Mouse (Mus musculus) adrenal gland, adult 18-20 months (tissue): ENCODE data around the gene Nat10. TPM values are rescaled to one million over a fixed set of nuclear protein-coding genes. Genes with fewer than 3 reads are reported as not detected.

Experiments used
- DNase-seq, 2 experiments: peaks; one replicate each; pipeline ENCODE4 v3.0.0; 2021 to 2022; ENCODE audit warnings: low spot score in 2 of 2
- total RNA-seq, 2 experiments: library from RNA; stranded (reverse); gene quantifications; 1 replicate in 1 of 2; 2 replicates in 1 of 2; pipeline ENCODE4 v1.2.3; 2021

Gene Nat10
- total RNA-seq, 2 experiments from 2014 or later: 33.7 to 41.3 TPM

DNA sequence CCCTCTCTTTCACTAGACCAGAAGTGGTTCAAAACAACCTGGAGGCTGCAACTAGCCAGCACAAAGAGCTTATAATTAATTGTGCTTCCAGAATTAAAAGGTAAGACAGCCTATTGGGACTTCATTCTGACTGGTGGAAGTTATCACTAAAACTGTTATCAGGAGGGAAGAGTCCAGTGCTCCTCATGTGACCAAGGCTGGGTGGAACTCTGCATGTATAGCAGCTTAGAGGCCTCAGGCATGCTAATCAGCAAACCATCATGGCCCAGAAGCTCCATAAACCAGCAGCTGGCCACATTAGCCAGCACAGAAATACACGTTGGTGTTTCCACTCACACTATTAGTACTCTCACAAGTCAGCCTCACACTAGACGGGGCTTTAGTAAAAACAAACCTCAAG lies 14.3 kb downstream of the Nat10 start:
- DNase-seq: no peak

DNA sequence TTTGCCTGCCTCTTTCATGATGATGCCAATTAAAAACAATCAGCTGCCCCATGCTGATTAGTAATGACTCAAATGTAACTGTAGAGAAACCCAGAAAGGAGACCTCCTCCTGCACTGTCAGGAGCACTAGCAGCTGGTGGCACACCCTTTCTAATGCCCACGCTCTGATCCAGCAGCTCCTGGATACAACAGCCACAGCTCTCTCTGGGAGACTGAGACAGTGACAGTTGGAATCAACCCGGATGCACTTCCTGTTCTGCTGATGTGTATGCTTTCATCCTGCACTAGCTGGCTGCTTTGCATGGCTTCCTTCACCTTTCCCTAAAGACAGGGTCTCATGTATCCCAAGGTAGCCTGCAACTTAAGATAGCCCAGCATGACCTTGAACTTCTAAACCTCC lies 15.0 kb downstream of the Nat10 start:
- no peak for DNase-seq

DNA sequence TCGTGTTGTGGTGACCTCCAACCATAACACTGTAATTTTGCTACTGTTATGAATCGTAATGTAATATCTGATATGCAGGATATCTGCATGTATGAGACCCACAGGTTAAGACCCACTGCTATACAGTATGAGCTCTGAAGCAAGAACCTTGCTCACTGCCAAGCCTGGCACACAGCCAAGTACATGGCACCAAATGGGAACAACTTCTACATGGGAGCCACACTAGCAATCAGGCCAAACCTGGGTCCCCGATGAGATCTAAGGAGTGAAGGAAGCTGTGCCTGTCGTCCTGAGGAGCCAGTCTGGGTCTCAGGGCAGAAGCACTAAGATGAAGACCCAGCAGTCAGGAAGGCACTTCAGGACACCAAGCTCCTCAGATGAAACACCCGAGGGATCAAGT lies 15.6 kb downstream of the Nat10 start:
- DNase-seq: peak in 1 of 2 experiments; percentile 41

DNA sequence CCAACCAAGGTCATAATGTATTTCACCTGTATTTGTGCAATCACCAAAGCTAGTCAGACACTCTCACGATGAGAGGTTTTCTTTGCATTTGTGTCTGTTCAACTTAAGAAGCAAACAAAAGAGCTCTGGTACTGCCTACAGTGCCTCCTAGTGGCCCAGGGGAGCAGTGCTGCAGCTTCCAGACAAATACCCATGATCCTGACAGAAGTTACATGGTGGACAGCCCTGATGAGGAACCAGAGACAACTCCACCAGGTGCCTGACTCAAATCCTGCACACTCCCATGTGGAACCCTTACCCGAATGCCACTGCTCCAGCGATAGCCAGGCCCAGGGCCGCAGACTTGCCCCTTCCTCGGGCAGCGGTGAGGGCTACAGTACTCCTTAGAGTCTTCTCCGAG lies 17.1 kb downstream of the Nat10 start:
- DNase-seq: peak; percentile 39 to 43

DNA sequence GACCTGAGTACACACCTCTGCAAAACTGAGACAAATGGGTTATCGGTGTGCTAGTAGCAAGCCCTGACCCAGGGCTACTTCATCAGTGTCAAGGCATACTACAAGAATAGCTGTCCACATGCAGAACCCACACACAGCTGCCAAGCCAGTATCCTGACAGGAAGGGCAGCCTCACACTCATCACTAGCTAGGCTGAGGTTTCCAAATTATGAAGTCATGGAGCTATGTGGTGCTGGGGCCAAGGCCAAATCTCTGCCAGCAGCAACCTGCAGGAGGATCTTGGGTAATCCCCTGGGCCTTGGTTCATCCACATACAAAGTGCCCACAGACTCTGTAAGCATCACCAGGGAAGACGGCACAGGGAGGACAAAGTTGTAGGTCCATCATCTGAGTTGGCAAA lies 17.5 kb downstream of the Nat10 start:
- peak in 1 of 2 experiments; percentile 20 for DNase-seq

DNA sequence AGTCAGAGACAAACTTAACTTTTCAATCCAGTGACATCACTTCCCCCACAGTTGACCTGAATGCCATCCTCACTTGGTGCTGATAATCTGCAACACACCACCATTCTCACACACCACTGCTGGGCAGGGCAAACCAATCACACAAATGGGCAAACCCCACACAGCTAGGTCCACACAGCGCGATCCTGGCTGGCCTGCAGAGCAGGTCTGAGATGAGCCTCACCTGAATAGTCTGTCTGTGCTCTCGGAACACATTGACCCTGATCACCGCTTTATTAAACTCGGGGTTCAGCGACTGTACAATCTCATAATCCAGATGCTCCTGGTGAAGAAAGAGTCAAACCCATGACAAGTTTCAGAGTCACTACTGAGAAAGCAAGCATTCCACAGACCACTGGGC lies 18.2 kb downstream of the Nat10 start:
- peak in 1 of 2 experiments; percentile 11 for DNase-seq

DNA sequence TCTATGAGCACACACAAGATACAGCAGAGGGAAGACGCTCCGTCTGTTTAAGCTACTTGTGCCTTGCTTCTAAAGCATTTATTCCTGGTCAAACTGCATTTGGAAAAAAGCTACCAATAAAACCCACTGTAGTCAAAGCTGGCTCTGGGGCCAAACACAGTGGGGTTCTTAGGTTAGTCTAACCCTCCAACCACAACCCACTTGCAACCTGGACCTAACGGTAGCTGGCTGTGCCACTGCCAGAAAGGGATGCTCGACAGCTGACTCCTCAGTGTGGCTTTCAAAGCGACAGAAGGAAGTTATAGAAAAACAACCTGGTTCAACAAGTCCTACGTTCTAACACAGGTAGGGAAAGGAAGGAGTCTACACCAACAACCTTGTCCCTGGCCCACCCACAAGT lies 29.6 kb downstream of the Nat10 start:
- DNase-seq: no peak

DNA sequence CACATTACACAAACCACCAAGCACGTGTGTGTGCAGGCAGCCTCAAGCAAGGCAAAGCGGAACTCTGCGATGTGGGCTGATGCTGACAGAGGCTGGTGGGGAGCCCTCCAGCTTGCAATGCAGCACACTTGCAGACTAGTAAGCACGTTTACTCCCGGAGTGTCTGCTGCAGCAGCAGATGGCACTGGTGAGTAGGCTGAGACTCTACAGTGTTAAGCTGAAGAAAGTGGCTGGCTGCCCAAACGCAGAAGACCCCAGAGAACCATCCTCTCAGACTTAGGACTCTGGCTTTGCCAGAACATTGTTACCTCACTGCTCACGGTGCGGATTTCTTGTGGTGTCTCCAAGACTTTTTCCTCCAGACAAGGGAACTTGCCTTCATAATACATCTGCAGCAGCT lies 30.1 kb downstream of the Nat10 start:
- DNase-seq: no peak

DNA sequence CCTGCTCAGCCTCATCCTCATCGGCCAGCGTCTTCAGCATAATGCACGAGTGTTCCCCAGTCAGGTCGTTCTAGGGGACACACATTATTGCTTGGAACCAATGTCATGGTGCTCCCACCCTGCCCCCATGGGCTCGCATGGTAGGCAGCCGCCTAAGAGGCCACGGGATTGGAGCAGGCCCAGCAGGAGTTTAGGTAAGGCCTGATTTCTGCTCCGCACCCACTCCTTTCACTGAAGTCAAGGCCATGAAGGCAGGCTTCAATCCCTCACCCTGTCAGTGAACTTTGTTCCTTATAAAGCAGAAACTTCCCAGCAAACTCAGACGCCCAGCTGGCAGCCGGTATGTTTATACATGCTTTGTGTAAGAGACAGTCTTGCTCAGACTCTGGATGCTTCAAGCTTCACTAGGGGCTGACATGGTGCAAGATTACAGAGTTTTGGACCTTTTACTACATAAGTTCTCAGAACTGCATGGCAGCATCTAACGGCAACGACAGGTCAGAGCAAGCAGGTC lies 33.0 kb downstream of the Nat10 start:
- no peak for DNase-seq

DNA sequence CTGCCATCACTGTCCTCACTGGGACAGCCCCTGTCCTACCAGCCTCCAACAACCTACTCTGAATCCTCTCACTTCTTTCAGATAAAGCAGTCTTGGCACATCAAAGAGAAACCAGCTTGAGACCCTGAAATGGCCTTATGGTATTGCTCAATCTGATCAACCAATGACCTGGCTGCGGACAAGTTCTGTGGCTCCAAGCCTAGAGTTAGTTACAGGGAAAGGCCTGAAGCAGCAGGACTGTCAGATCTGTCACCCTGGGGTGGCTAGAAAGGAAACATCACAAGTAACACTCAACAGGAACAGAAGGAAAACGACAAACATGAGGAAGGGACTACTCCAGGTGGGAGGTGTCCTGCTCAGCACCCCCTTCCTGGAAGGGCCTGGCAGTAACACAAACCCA lies 36.5 kb downstream of the Nat10 start:
- no peak for DNase-seq

DNA sequence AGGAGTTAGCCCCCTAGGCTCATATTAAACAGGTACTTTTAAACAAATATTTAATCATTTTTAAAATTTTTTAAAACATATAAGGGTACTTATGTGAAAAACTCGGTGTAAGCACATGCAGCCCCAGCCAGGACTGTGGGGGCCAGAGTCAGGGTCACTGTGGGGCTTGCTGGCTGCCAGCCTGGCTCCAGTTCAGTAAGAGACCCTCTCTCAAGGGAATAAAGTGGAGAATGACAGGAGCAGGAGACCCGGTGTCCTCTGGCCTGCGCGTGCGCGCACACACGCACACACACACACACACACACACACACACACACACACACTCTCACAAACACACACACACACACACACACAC lies 41.8 kb downstream of the Nat10 start:
- no peak for DNase-seq

DNA sequence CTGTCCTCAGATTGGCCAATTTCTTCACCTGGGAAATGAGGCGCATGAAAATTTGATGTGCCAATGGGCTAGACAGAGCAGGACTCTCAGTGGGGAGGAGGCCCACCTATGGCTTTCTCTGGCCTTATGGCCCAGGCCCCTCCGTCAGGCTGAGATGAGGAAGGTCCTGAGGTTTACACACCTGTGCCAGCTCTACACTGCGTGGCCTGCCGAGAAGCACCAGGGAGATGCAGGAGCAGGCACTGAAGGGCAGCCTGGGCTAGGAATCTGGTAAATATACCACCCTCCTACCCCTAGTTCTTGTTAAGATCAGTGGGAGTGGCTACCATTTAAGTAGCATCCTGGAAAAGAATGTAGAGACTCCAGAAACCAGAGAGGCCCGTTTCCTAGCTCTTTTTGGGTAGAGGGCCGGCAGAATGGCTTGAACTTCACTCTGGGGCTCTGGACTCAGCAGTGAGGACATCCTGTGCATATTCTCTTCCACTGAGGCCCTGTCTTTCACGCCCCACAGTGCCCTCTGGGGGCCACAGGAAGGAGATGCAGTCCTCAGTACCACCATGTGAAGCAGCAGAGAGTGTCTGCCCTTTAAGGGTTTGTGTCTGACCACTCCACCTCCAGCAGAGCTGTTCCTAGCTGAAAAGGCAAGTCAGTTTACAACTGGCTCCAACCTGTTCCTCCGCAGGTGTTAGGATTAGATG lies 42.3 kb downstream of the Nat10 start:
- peak; percentile 54 to 70 for DNase-seq

DNA sequence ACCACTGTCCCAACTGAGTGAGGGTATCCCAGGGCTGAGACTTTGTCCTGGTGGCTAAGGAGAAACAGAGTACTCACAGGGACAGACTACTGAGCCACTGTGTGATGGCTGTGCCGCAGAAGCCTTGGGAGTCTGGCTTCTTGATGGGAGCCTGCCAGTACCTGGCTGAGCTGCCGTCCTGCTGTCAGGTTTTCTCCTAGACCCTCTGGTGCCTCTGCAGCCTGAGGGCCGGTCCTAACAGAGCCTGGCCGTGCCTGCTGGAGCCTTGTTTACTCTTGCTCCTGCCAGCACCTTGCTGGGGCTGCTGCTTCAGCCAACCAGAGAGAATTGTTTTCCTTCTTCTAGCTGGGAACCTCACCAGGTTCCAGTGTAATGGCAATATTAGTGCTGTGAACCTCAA lies 46.7 kb downstream of the Nat10 start:
- DNase-seq: no peak

DNA sequence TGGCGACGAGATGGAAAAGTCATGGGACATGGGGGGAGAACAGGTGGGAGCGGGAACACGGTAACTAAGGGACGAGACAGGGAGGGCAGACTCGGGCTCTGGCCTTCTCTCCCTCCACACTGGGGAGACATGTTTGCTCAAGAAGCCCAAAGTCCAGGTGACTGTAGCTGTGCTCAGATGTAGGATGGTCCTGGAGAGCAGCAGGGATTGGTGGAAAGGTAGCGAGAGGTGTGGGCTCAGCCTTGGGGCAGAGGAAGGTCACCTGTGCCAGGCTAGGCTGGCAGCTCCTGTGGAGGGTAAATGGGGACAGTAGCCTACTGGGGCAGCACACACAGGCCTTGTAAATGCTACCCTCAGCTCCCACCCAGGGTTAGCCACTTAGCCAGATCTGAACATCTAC lies 47.2 kb downstream of the Nat10 start:
- no peak for DNase-seq

DNA sequence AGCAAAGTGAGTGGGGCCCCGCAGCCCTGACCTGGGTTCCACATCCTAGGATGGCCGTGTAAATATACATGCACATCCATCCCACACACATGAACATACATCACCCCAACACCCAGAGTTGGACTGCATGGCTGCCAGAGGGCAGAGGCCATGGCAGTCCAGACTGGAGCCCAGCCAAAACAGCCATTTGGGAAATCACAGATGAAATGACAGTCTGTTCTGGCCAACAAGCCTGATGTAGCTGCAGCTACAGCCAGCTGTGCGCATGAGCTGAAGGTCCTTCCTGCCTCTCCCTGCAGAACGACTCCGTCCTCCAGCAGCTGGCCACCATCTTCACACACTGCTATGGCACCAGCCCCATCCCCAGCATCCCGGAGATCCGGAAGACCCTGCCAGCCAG lies 50.2 kb downstream of the Nat10 start:
- no peak for DNase-seq

DNA sequence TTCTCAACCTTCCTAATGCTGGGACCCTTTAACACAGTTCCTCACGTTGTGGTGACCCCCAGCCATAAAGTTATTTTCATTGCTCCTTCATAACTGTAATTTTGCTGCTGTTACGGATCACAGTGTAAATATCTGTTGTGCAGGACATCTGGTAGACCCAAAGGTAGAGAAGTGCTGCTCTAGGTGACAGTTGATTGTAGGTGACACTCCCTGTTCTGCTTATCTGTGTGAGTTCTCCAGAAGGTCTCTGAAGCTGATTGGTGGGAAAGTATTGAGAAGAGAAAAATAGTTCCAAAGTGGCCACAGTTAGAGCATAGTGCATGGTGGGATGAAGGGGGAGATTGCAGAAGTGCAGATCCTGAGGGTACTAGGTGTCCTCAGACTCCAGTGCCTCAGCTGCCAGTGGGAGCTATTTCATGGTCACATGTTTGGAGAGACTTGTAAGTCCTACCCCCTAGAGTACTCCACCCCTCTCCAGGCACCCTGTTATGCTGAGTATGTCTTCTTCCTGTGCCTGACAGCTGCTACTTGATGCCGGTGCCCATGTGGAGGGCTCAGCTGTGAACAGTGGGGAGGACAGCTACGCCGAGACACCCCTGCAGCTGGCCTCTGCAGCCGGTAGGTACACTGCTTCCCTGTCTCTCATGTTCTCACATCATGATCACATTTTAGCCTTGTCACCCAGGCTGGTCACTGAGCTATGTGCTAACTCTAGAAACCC lies 53.9 kb downstream of the Nat10 start:
- DNase-seq: no peak

DNA sequence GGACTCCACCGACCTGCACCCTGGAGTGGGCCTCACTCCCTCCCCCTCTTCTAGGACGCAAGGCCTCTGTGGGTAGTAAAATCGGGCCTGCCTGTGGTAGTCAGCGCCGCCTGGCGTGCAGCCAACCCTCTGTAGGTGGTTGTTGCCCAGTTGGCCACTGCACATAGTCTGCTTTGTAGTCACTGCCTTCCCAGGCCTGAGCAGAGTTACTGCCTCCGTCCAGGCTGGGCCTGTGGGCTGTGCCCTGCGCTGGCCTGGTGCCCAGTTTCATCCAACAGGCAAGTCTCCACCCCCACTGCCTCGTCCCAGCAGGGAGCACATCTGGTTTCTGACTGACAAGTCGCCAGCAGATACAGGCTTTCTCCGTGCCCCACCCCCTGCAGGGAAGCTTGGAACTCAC lies 54.8 kb downstream of the Nat10 start:
- DNase-seq: peak; percentile 45 to 59

DNA sequence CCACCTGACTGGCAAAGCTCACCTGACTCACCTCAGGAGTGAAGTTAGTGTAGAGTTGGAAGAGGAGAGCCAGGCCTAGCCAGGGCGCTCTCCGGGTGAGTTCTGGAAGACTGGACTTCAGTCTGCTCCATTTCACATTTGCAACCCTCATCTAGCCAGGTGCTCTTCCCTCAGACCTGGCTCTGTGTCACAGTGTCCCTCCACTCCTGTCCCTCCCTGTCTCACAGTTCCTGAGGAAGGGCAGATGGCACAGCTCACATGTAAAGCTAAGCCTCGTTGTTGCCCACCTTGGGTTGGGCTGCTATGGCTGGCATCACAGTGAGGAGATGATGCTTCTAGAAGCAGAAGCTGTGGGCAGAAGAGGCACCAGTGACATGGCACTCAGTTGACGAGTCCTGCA lies 55.2 kb downstream of the Nat10 start:
- DNase-seq: no peak

DNA sequence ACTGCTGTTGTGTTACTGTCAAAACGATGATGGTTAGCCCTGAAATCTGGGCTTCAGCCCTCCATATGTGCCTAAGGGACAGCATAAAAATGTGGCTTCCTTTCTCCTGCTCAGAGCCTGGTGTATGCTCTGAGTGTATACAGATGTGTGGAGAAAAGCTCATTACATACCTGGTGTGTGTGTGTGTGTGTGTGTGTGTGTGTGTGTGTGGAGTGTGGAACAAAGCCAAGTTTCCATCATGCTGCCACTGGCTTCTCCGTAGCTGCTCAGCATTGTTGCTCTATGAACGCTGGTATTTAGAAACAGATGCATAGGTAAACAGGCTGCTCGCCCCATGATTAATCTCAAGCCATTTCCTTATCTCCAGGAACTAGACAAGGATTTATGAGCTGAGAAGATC lies 57.2 kb downstream of the Nat10 start:
- DNase-seq: no peak

DNA sequence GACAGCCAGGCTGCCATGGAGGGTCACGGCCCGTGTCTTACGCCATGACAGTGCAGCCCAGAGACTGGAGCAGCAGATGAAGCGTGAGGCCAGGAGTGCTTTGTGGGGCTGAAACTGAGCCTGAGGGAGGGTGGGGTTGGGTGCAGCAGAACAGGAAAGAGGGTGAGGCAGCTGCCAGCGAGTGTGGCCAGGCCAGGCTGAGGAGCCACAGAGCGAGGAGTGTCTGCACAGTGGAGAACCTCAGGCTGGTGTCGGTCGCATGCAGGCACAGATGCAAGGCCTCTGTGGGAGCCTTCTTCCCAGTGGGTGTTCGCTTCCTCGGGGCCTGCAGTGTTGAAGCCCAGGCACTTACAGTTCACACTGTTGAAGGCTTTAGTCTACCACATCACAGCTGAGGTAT lies 57.7 kb downstream of the Nat10 start:
- DNase-seq: no peak

DNA sequence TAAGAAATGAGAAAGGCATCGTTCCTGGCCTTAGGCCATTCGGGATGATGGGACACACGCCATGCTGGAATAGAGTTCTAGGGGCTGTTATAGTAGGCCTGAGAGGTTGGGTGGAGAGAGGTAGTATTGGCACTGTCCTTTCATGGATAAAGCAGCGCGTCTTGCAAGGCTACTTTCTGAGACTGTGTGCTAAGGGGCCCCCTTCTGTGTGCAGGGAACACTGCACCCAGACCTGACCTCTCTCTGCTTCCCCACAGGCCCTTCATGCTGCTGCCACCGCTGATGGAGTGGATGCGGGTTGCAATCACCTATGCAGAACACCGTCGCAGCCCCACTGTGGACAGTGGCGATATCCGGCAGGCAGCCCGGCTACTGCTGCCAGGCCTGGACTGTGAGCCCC lies 60.6 kb downstream of the Nat10 start:
- no peak for DNase-seq

DNA sequence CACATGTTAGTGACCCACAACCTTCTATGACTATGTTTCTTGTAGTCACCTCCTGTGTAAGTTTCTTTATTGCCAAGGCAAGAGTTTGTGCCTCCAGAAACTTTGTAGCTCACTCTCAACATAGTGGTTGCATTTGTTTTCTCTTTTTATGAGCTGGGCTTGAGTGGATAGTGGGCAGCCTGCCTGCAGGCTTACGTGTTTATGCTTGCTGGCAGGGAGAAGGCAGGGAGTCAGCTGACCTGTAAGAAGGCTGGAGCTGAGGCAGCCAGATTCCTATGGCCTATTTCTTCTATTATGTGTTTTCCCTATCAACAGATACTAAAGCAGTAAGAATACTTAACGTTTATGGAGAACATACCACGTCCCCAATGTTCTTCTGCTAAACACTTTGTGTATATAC lies 64.9 kb downstream of the Nat10 start:
- no peak for DNase-seq
